Mouse (Mus musculus) hindbrain, embryonic 13.5 days (tissue): ENCODE measurements around the gene Ddx39b. TPM values are rescaled to one million over a fixed set of nuclear protein-coding genes. Genes with fewer than 3 reads are reported as not detected.

Experiments
- ATAC-seq: fragments of 200-750 bp; cut with Nextera tagmentation; 2 replicates; pipeline ENCODE4 v1.8.0; 2017; ENCODE audit warnings: moderate TSS enrichment; ENCODE audit not compliant: low FRiP score
- H3K27ac ChIP-seq: fragments of 300-500 bp; sonication (generic); 2 replicates; pipeline ENCODE4 v1.5.1; 2015; ENCODE audit warnings: inconsistent platforms, mild to moderate bottlenecking, moderate library complexity
- H3K27me3 ChIP-seq: fragments of 300-500 bp; sonication (generic); 2 replicates; pipeline ENCODE4 v1.6.1; 2015; ENCODE audit warnings: mild to moderate bottlenecking, inconsistent platforms
- H3K36me3 ChIP-seq: fragments of 300-500 bp; sonication (generic); 2 replicates; pipeline ENCODE4 v1.6.1; 2015; ENCODE audit warnings: mild to moderate bottlenecking, inconsistent platforms
- H3K4me1 ChIP-seq: fragments of 300-500 bp; sonication (generic); replicated peaks from 2 replicates; pipeline ENCODE4 v1.6.1; 2015; ENCODE audit warnings: inconsistent platforms
- H3K4me2 ChIP-seq: fragments of 300-500 bp; sonication (generic); 2 replicates; pipeline ENCODE4 v1.6.1; 2015; ENCODE audit warnings: inconsistent platforms, mild to moderate bottlenecking, moderate library complexity
- H3K4me3 ChIP-seq: fragments of 300-500 bp; sonication (generic); 2 replicates; pipeline ENCODE4 v1.5.1; 2015; ENCODE audit warnings: mild to moderate bottlenecking, inconsistent platforms
- H3K9ac ChIP-seq: fragments of 300-500 bp; sonication (generic); 2 replicates; pipeline ENCODE4 v1.6.1; 2015; ENCODE audit warnings: mild to moderate bottlenecking, inconsistent platforms
- H3K9me3 ChIP-seq: fragments of 300-500 bp; sonication (generic); 2 replicates; pipeline ENCODE4 v1.6.1; 2016; ENCODE audit warnings: inconsistent platforms
- WGBS: fragments of 180-500 bp; shearing (Covaris S2); methylation state at CpG from one replicate; pipeline ENCODE4 v1.1.7; 2015; 5-methylcytosine and 5-hydroxymethylcytosine counted together
- polyA plus RNA-seq: library from polyadenylated mRNA; unstranded; fragments of >200 nt; fragmentation: Nextera tagmentation; extraction: Ambion mirVana; gene quantifications from 2 replicates; pipeline ENCODE4 v1.2.1, GENCODE M21; 2015

Ddx39b gene
- polyA plus RNA-seq, 1 experiment from 2014 or later: 391 TPM

DNA sequence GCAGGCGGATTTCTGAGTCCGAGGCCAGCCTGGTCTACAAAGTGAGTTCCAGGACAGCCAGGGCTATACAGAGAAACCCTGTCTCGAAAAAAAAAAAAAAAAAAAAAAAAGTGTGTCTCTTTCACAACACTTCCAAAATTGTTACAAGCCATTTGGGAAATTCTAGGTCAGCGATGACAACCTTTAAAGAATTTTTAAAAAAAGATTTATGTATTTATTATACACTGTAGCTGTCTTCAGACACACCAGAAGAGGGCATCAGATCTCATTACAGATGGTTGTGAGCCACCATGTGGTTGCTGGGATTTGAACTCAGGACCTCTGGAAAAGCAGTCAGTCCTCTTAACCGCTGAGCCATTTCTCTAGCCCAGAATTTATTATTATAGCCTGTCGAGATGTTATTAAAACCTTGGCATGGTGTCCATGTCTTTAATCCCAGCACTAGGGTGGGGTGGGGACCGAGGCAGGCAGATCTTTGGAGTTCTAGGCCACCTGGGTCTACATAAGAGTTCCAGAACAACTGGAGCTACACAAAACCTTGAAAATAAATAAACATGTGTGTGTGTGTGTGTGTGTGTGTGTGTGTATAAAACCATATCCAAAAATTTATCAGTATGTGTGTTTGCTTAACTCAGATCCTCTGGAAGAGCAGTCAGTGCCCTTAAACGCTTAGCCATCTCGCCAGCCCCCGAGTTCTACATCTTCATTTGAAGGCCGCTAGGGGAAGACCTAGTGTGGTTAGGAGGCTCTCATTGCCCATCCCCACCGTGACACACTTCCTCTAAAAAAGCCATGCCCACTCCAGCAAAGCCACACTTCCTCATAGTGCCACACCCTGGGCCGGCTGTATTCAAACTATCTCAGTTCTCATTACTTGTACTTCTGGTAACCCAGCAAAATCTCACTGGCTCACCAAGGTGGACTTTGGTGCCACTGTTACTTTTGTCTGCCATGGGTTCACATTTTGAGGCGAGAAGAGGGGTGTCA, 17.2 kb downstream of the Ddx39b start:
- H3K4me3 ChIP-seq: no peak overlapping the region
- peaks cover 31% of the 10 kb centered on the region for H3K27me3 ChIP-seq
- no peak overlapping the region for H3K27ac ChIP-seq
- peaks cover 10% of the 10 kb centered on the region for H3K36me3 ChIP-seq
- ATAC-seq: no peak
- no peaks in the 10 kb centered on the region for H3K9me3 ChIP-seq
- no peak overlapping the region for H3K4me2 ChIP-seq
- WGBS: 63% methylated on average over 13 of the region's 14 CpGs
- H3K4me1 ChIP-seq: peaks cover 13% of the 10 kb centered on the region
- H3K9ac ChIP-seq: no peak overlapping the region

DNA sequence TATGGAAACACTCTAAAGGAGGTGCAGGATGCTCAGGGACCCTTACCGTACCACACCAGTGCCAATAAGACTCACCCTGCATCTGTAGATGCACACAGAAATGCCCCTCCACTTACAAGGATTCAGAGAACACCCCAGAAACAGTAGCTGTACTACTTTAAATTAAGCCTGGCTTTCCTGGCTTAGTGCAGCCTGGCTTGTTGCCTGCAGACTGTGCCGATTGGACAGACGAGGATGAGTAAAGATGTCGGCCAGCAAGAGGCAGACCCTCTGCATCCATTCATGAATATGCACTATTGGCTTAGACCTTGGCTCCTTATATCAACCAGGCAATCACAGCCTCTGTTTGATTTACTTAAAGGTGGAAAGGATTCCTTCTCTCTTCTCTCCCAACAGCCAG, 18.1 kb downstream of the Ddx39b start:
- Histone ChIP-seq H3K9ac (no peak overlapping the region), H3K36me3 (peaks cover 2% of the 10 kb centered on the region; the same call in 1 of the 2 replicates), H3K27me3 (peaks cover 39% of the 10 kb centered on the region), H3K4me1 (peaks cover 16% of the 10 kb centered on the region), H3K9me3 (no peaks in the 10 kb centered on the region), H3K27ac (no peak overlapping the region), H3K4me3 (no peak overlapping the region), H3K4me2 (no peak overlapping the region)
- ATAC-seq: no peak
- 79% methylated on average over 4 of the region's 4 CpGs for WGBS

GRCm38 (mm10) chr17:35261651-35262050, 20.1 kb downstream of the Ddx39b start:
- Histone ChIP-seq H3K9ac (no peak overlapping the region), H3K4me3 (no peak overlapping the region), H3K4me1 (peaks cover 16% of the 10 kb centered on the region), H3K36me3 (peaks cover 1% of the 10 kb centered on the region; the same call in 1 of the 2 replicates), H3K27ac (no peak overlapping the region), H3K9me3 (no peaks in the 10 kb centered on the region), H3K4me2 (no peak overlapping the region), H3K27me3 (peaks cover 52% of the 10 kb centered on the region)
- no peak for ATAC-seq
- 73% methylated on average over 13 of the region's 13 CpGs for WGBS

DNA sequence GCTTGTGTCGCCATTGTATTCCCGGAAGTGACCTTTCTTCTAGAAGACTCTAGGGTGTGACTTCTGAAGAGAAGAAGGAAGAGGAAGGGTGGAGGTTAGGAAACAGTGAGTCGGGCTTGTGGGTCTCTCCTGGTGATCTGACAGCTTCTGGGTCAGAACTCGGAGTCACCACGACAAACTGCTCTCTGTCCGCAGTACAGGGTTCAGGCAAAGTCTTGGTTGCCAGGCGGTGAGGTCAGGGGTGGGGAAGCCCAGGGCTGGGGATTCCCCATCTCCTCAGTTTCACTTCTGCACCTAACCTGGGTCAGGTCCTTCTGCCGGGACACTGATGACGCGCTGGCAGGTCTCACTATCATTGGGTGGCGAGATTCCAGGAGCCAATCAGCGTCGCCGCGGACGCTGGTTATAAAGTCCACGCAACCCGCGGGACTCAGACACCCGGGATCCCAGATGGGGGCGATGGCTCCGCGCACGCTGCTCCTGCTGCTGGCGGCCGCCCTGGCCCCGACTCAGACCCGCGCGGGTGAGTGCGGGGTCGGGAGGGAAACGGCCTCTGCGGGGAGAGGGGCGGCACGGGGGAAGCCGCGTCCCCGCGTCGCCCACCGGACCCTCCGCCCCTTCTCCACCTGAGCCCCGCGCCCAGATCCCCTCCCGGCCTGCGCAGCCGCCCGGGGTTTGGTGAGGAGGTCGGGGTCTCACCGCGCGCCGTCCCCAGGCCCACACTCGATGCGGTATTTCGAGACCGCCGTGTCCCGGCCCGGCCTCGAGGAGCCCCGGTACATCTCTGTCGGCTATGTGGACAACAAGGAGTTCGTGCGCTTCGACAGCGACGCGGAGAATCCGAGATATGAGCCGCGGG, 21.3 kb downstream of the Ddx39b start, which contains the start of gene H2-D1:
Gene H2-D1 (plus strand): TSS at position 67 of the 859 bp plus-strand sequence.
- Histone ChIP-seq H3K36me3 (peaks cover 5% of the 10 kb centered on the region), H3K27ac (no peak within 1 kb of the TSS), H3K4me1 (peaks cover 14% of the 10 kb centered on the region), H3K4me3 (peak within 1 kb of the TSS; percentile 66), H3K27me3 (peaks cover 52% of the 10 kb centered on the region), H3K9ac (peak within 1 kb of the TSS; percentile 81), H3K4me2 (peak within 1 kb of the TSS; percentile 87), H3K9me3 (no peaks in the 10 kb centered on the region)
- ATAC-seq: peak; percentile 95
- 1% methylated on average over 62 of the region's 73 CpGs for WGBS

DNA sequence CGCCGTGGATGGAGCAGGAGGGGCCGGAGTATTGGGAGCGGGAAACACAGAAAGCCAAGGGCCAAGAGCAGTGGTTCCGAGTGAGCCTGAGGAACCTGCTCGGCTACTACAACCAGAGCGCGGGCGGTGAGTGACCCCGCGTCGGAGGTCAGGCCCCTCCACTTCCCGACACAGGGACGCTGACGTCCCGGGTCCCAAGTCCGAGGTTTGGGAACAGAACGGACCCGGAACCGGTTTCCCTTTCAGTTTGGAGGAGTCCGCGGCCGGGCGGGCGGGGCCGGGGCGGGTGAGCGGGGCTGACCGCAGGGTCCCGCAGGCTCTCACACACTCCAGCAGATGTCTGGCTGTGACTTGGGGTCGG, 22.0 kb downstream of the Ddx39b start:
- Histone ChIP-seq H3K9ac (peak overlapping the region; percentile 81), H3K9me3 (no peaks in the 10 kb centered on the region), H3K27ac (no peak overlapping the region), H3K4me3 (peak overlapping the region; percentile 66), H3K4me1 (peaks cover 12% of the 10 kb centered on the region), H3K36me3 (peaks cover 5% of the 10 kb centered on the region), H3K4me2 (peak overlapping the region; percentile 87), H3K27me3 (peaks cover 57% of the 10 kb centered on the region)
- 2% methylated on average over 31 of the region's 31 CpGs for WGBS
- ATAC-seq: peak; percentile 23; the same call in 1 of the 2 replicates

DNA sequence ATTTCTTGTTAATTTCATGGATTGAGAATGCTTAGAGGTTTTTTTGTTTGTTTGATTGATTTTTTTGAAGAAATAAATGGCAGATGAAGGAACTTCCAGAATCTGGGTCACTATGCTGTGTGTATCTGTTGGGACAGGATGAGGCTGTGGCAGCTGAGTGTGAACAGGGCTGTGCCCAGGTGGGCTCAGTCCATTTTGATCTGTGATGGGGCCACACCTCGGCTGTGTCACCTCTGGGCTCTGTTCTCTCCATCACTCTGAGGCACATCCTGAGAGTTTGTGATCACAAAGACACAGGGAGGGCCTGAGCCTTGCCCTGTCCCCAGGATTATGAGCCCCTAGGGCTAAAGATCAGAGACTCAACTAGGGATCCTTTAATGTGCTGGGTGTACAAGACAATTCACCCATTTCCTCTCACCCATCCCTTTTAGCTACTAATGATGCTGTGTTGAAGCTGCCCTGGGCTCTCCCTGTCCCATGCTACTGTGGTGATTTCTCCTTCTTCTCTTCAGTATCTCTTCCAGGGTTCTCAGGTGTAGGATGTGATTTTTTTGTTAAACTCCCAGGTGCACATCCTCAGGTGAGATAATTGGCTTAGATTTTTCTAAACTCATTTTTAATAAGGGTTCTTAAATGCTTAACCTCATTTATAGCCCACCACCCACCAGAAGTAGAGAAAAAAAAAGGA, 26.0 kb downstream of the Ddx39b start:
- H3K4me2 ChIP-seq: no peak overlapping the region
- H3K27ac ChIP-seq: no peak overlapping the region
- no peaks in the 10 kb centered on the region for H3K9me3 ChIP-seq
- peaks cover 10% of the 10 kb centered on the region for H3K4me1 ChIP-seq
- ATAC-seq: no peak
- H3K9ac ChIP-seq: no peak overlapping the region
- H3K27me3 ChIP-seq: peaks cover 34% of the 10 kb centered on the region
- H3K4me3 ChIP-seq: no peak overlapping the region
- H3K36me3 ChIP-seq: peaks cover 5% of the 10 kb centered on the region
- WGBS: 78% methylated on average over 1 of the region's 1 CpGs

- Histone ChIP-seq H3K27me3 (peaks cover 20% of the 10 kb centered on the region), H3K4me2 (no peak overlapping the region), H3K4me3 (no peak overlapping the region), H3K27ac (no peak overlapping the region), H3K4me1 (no peaks in the 10 kb centered on the region), H3K36me3 (peaks cover 5% of the 10 kb centered on the region), H3K9me3 (no peaks in the 10 kb centered on the region), H3K9ac (no peak overlapping the region)
- 36% methylated on average over 3 of the region's 3 CpGs for WGBS
- no peak for ATAC-seq
These were observed 28.3 kb downstream of the Ddx39b start for GRCm38 (mm10) chr17:35269653-35270347.

DNA sequence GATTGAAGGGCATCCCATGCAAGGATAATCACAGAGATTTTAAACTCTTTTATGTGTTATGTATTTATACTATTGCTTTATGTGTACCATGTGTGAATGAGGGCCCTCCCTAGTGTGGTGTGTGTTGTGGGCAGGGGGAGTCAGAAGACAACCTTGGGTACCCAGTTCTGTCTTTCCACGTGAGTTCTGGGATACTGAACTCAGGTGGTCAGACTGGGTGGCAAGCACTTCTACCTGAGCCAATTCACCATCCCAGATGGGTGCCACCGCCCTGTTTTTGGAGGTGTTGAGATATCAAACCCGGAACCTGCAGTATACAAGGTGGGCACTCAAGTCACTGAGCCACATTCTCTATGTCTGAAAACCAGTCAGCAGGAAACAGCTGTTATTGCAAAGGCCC, 30.7 kb downstream of the Ddx39b start:
- Histone ChIP-seq H3K4me1 (no peaks in the 10 kb centered on the region), H3K27ac (no peak overlapping the region), H3K9me3 (no peaks in the 10 kb centered on the region), H3K9ac (no peak overlapping the region), H3K36me3 (no peaks in the 10 kb centered on the region), H3K4me3 (no peak overlapping the region), H3K4me2 (no peak overlapping the region), H3K27me3 (peaks cover 28% of the 10 kb centered on the region)
- no peak for ATAC-seq
- WGBS: 78% methylated on average over 3 of the region's 3 CpGs

DNA sequence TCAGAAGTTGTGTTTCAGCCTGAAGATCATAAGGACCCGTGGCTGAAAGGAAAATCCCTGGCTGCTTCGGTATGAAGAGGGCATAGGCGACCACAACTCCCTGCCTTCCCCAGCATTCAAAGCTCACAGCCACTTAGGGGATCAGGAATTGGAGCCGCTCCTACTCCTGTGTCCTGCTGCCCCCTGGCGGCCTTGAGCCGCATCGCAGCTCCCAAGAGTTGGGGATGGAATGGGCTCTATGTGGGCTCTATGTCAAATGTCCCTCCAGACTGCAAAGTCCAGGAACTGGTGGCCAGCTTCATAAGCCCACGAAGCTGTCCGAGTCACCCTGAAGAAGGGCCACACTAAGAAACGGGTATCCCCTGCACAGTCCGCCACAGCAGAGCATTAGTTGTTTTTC, 33.2 kb downstream of the Ddx39b start:
- no peaks in the 10 kb centered on the region for H3K4me1 ChIP-seq
- 9% methylated on average over 11 of the region's 11 CpGs for WGBS
- H3K9me3 ChIP-seq: no peaks in the 10 kb centered on the region
- peak; percentile 59 for ATAC-seq
- H3K36me3 ChIP-seq: no peaks in the 10 kb centered on the region
- no peak overlapping the region for H3K27ac ChIP-seq
- peaks cover 29% of the 10 kb centered on the region for H3K27me3 ChIP-seq
- H3K4me3 ChIP-seq: no peak overlapping the region
- H3K4me2 ChIP-seq: no peak overlapping the region
- no peak overlapping the region for H3K9ac ChIP-seq

DNA sequence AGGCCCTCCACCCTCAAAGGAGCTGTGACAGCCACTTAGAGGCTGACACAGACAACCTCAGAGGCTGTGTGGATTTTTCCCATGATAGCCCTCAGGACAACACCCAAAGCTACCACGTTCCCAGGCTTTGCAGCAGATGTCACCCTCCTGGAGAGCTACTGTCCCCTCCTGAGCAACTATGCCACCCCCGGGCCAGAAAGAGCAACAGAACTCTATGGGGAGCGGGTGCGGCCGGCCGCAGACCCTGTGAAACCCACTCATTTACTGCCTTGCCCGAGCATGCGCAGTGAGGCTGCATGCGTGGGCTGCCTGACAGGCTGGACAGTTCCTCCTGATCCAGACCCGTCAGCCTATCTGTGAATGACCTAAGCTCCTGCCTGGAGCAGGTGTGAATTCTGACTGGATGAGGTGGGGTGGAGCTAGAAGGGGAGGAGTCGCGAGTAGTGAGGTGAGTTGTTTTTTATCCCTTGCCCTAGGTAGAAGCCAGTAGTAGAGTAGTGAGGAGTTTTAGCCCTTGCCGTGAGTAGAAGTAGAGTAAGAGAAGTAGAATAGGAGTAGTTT, 34.8 kb downstream of the Ddx39b start:
- Histone ChIP-seq H3K9me3 (no peaks in the 10 kb centered on the region), H3K9ac (0 out of 2 replicates have a peak overlapping the region, but pooled peaks have one; percentile 58), H3K4me3 (no peak overlapping the region), H3K4me1 (no peaks in the 10 kb centered on the region), H3K27me3 (peaks cover 29% of the 10 kb centered on the region), H3K36me3 (no peaks in the 10 kb centered on the region), H3K4me2 (peak overlapping the region; percentile 37), H3K27ac (no peak overlapping the region)
- 25% methylated on average over 13 of the region's 13 CpGs for WGBS
- no peak for ATAC-seq

GRCm38 (mm10) chr17:35278049-35278448, 36.5 kb downstream of the Ddx39b start:
- Histone ChIP-seq H3K9ac (no peak overlapping the region), H3K4me1 (no peaks in the 10 kb centered on the region), H3K36me3 (no peaks in the 10 kb centered on the region), H3K9me3 (no peaks in the 10 kb centered on the region), H3K4me3 (no peak overlapping the region), H3K27me3 (peaks cover 29% of the 10 kb centered on the region), H3K27ac (no peak overlapping the region), H3K4me2 (no peak overlapping the region)
- no peak for ATAC-seq
- WGBS: 87% methylated on average over 8 of the region's 8 CpGs
